Mouse (Mus musculus) midbrain, embryonic 11.5 days (tissue): ENCODE data around the gene Sh2d6. TPM values are rescaled to one million over a fixed set of nuclear protein-coding genes. Genes with fewer than 3 reads are reported as not detected.

ENCODE experiments used
- polyA plus RNA-seq: library from polyadenylated mRNA; unstranded; fragments of >200 nt; fragmentation: Nextera tagmentation; extraction: Ambion mirVana; gene quantifications from 2 replicates; pipeline ENCODE4 v1.2.1, GENCODE M21; 2014

Sh2d6 gene
- polyA plus RNA-seq, 1 experiment from 2014 or later = 0.41 TPM

Other genes starting within 250 kb of the Sh2d6 start
- not detected in 2 replicates for gene Sftpb, start 217.1 kb downstream of the Sh2d6 start, polyA plus RNA-seq
- gene Usp39, start 176.5 kb downstream of the Sh2d6 start, polyA plus RNA-seq = 114 and 116 TPM in 2 replicates
- 15.6 and 16.1 TPM in 2 replicates for gene 0610030E20Rik, start 174.4 kb downstream of the Sh2d6 start, polyA plus RNA-seq
- 6.2 and 6.5 TPM in 2 replicates for gene Tmem150a, start 166.3 kb downstream of the Sh2d6 start, polyA plus RNA-seq
- 102 TPM in 2 replicates for gene Rnf181, start 154.8 kb downstream of the Sh2d6 start, polyA plus RNA-seq
- gene Vamp5, start 141.2 kb downstream of the Sh2d6 start, polyA plus RNA-seq = 13.4 and 15.4 TPM in 2 replicates
- gene Vamp8, start 131.0 kb downstream of the Sh2d6 start, polyA plus RNA-seq = 27.6 and 32.0 TPM in 2 replicates
- 9.4 and 12.2 TPM in 2 replicates for gene Ggcx, start 107.4 kb downstream of the Sh2d6 start, polyA plus RNA-seq
- gene Mat2a, start 82.1 kb downstream of the Sh2d6 start, polyA plus RNA-seq = 463 and 499 TPM in 2 replicates
- 6.6 and 8.0 TPM in 2 replicates for gene Capg, start 22.7 kb upstream of the Sh2d6 start, polyA plus RNA-seq
- gene Elmod3, start 76.7 kb upstream of the Sh2d6 start, polyA plus RNA-seq = 15.4 and 17.4 TPM in 2 replicates
- gene Retsat, start 76.8 kb upstream of the Sh2d6 start, polyA plus RNA-seq = 5.0 and 6.8 TPM in 2 replicates
- 48.7 and 48.9 TPM in 2 replicates for gene Tgoln1, start 95.3 kb upstream of the Sh2d6 start, polyA plus RNA-seq